Mouse (Mus musculus) embryonic stem cell, embryonic (primary cell): ENCODE measurements around the gene Ptger3.

Experiments
- CTCF ChIA-PET, 4 experiments: fragments of 300-600 bp in 2 of 4; fragments of 350-600 bp in 2 of 4; sonication (Branson Sonifier 250); formaldehyde crosslinking; loops; one replicate each; lab custom pipeline; 2022; ENCODE audit warnings: inconsistent platforms in 2 of 4; lab: Charles Lee
- POLR2A ChIA-PET, 4 experiments: fragments of 300-600 bp in 2 of 4; fragments of 350-600 bp in 2 of 4; sonication (Branson Sonifier 250); formaldehyde crosslinking; loops; one replicate each; lab custom pipeline; 2022; ENCODE audit warnings: antibody characterized with exemption in 4 of 4, inconsistent platforms in 1 of 4; lab: Charles Lee

The Ptger3 gene

GRCm38 (mm10) chr3:157578469-157579170, 11.9 kb downstream of the Ptger3 start:
- ChIA-PET CTCF (interaction anchor here in 1 of 4 experiments (0.9 kb wide), 1 partner anchor 831 kb away, joined by 5 read pairs; no protein-coding TSS in a partner anchor), POLR2A (interaction anchor here in 2 of 4 experiments (0.7 to 1.6 kb wide), 3 partner anchors 11 to 33 kb away, joined by 3 to 4 read pairs (median 3); partner anchors contain the start of gene Ptger3 (in 1 of the 2))

GRCm38 (mm10) chr3:157579376-157579775, 12.7 kb downstream of the Ptger3 start:
- ChIA-PET POLR2A (interaction anchor here in 1 of 4 experiments (1.6 kb wide), 1 partner anchor 11 kb away, joined by 3 read pairs; no protein-coding TSS in a partner anchor), CTCF (interaction anchor here in 1 of 4 experiments (0.9 kb wide), 1 partner anchor 832 kb away, joined by 5 read pairs; no protein-coding TSS in a partner anchor)

- CTCF ChIA-PET: interaction anchor here in 1 of 4 experiments (0.6 kb wide), 1 partner anchor 16 kb away, joined by 3 read pairs; no protein-coding TSS in a partner anchor
- POLR2A ChIA-PET: interaction anchor here in 1 of 4 experiments (0.6 kb wide), 1 partner anchor 8 kb away, joined by 3 read pairs; no protein-coding TSS in a partner anchor
Measured at GRCm38 (mm10) chr3:157580299-157580698, 13.6 kb downstream of the Ptger3 start.

- CTCF ChIA-PET: interaction anchor here in 2 of 4 experiments (1.1 to 2.7 kb wide), 3 partner anchors 13 to 61 kb away, joined by 3 to 7 read pairs (median 5); no protein-coding TSS in a partner anchor
Measured at GRCm38 (mm10) chr3:157581755-157582154, 15.1 kb downstream of the Ptger3 start.

GRCm38 (mm10) chr3:157582626-157583405, 16.1 kb downstream of the Ptger3 start:
- POLR2A ChIA-PET: no interaction called here
- CTCF ChIA-PET: interaction anchor here in 2 of 4 experiments (1.4 to 2.7 kb wide), 2 partner anchors 18 to 62 kb away, joined by 5 to 7 read pairs; no protein-coding TSS in a partner anchor

More at GRCm38 (mm10) chr3:157581755-157582154, 15.1 kb downstream of the Ptger3 start:
- POLR2A ChIA-PET: no interaction called here

GRCm38 (mm10) chr3:157597837-157598379, 31.2 kb downstream of the Ptger3 start:
- ChIA-PET CTCF (interaction anchor here in 2 of 4 experiments (0.6 to 0.7 kb wide), 2 partner anchors 8 to 477 kb away, joined by 3 read pairs; no protein-coding TSS in a partner anchor), POLR2A (no interaction called here)

GRCm38 (mm10) chr3:157604684-157605410, 38.2 kb downstream of the Ptger3 start:
- CTCF ChIA-PET: no interaction called here

GRCm38 (mm10) chr3:157605411-157605740, 38.7 kb downstream of the Ptger3 start:
- ChIA-PET POLR2A (no interaction called here), CTCF (no interaction called here)

More at GRCm38 (mm10) chr3:157604684-157605410, 38.2 kb downstream of the Ptger3 start:
- POLR2A ChIA-PET: no interaction called here

- CTCF ChIA-PET: interaction anchor here in 1 of 4 experiments (0.6 kb wide), 1 partner anchor 93 kb away, joined by 5 read pairs; no protein-coding TSS in a partner anchor
Measured at GRCm38 (mm10) chr3:157613542-157613941, 46.9 kb downstream of the Ptger3 start.

GRCm38 (mm10) chr3:157616949-157617348, 50.3 kb downstream of the Ptger3 start:
- ChIA-PET CTCF (no interaction called here), POLR2A (no interaction called here)

More at GRCm38 (mm10) chr3:157613542-157613941, 46.9 kb downstream of the Ptger3 start:
- POLR2A ChIA-PET: interaction anchor here in 1 of 4 experiments (0.6 kb wide), 1 partner anchor 83 kb away, joined by 3 read pairs; no protein-coding TSS in a partner anchor

GRCm38 (mm10) chr3:157627407-157627806, 60.7 kb downstream of the Ptger3 start:
- CTCF ChIA-PET: no interaction called here

GRCm38 (mm10) chr3:157630671-157631070, 64.0 kb downstream of the Ptger3 start:
- ChIA-PET CTCF (no interaction called here), POLR2A (no interaction called here)

More at GRCm38 (mm10) chr3:157627407-157627806, 60.7 kb downstream of the Ptger3 start:
- POLR2A ChIA-PET: no interaction called here

- ChIA-PET CTCF (interaction anchor here in 1 of 4 experiments (0.6 kb wide), 1 partner anchor 96 kb away, joined by 8 read pairs; no protein-coding TSS in a partner anchor), POLR2A (no interaction called here)
Measured at GRCm38 (mm10) chr3:157631383-157631782, 64.7 kb downstream of the Ptger3 start.

- ChIA-PET CTCF (no interaction called here), POLR2A (no interaction called here)
Measured at GRCm38 (mm10) chr3:157634431-157634830, 67.7 kb downstream of the Ptger3 start.

GRCm38 (mm10) chr3:157635713-157636112, 69.0 kb downstream of the Ptger3 start:
- CTCF ChIA-PET: no interaction called here
- POLR2A ChIA-PET: no interaction called here

GRCm38 (mm10) chr3:157636887-157637286, 70.2 kb downstream of the Ptger3 start:
- POLR2A ChIA-PET: no interaction called here
- CTCF ChIA-PET: no interaction called here

- CTCF ChIA-PET: no interaction called here
- POLR2A ChIA-PET: no interaction called here
Measured at GRCm38 (mm10) chr3:157637341-157637740, 70.6 kb downstream of the Ptger3 start.

GRCm38 (mm10) chr3:157641634-157642033, 74.9 kb downstream of the Ptger3 start:
- ChIA-PET POLR2A (no interaction called here), CTCF (no interaction called here)
